Mouse (Mus musculus) intestine, postnatal 0 days (tissue): ENCODE data around the gene Ssx2ip. TPM values are rescaled to one million over a fixed set of nuclear protein-coding genes. Genes with fewer than 3 reads are reported as not detected.

Experiments
- ATAC-seq: fragments of 200-750 bp; cut with Nextera tagmentation; 2 replicates; pipeline ENCODE4 v1.8.0; 2017; ENCODE audit warnings: mild to moderate bottlenecking, moderate TSS enrichment, moderate library complexity
- H3K27ac ChIP-seq: fragments of 300-500 bp; sonication (generic); 2 replicates; pipeline ENCODE4 v1.5.1; 2014; ENCODE audit warnings: mild to moderate bottlenecking, low read depth, low read length, moderate library complexity
- H3K27me3 ChIP-seq: fragments of 300-500 bp; sonication (generic); replicated peaks from 2 replicates; pipeline ENCODE4 v1.6.1; 2014; ENCODE audit warnings: low read length, mixed read lengths; ENCODE audit not compliant: control insufficient read depth, insufficient read depth
- H3K36me3 ChIP-seq: fragments of 300-500 bp; sonication (generic); 2 replicates; pipeline ENCODE4 v1.6.1; 2014; ENCODE audit warnings: mild to moderate bottlenecking, moderate library complexity; ENCODE audit not compliant: control insufficient read depth, insufficient read depth
- H3K4me1 ChIP-seq: fragments of 300-500 bp; sonication (generic); replicated peaks from 2 replicates; pipeline ENCODE4 v1.6.1; 2014; ENCODE audit warnings: antibody characterized with exemption, low read length, mixed read lengths; ENCODE audit not compliant: control insufficient read depth, insufficient read depth
- H3K4me2 ChIP-seq: fragments of 300-500 bp; sonication (generic); replicated peaks from 2 replicates; pipeline ENCODE4 v1.6.1; 2014; ENCODE audit warnings: low read depth, mild to moderate bottlenecking, moderate library complexity
- H3K4me3 ChIP-seq: fragments of 300-500 bp; sonication (generic); 2 replicates; pipeline ENCODE4 v1.5.1; 2014; ENCODE audit warnings: low read depth, low read length
- H3K9ac ChIP-seq: fragments of 300-500 bp; sonication (generic); 2 replicates; pipeline ENCODE4 v1.6.1; 2014; ENCODE audit warnings: mild to moderate bottlenecking, low read depth, low read length
- H3K9me3 ChIP-seq: fragments of 300-500 bp; sonication (generic); 2 replicates; pipeline ENCODE4 v1.6.1; 2016; ENCODE audit warnings: mixed run types; ENCODE audit not compliant: control insufficient read depth
- CTCF ChIP-seq: sonication (generic); IDR thresholded peaks from 2 replicates; pipeline ENCODE4 v1.5.1; 2016; ENCODE audit warnings: low read depth, mild to moderate bottlenecking, control low read depth, antibody characterized with exemption, moderate library complexity
- WGBS: fragments of 180-500 bp; shearing (Covaris S2); extraction: QIAGEN DNeasy Blood & Tissue Kit; methylation state at CpG from one replicate; pipeline ENCODE4 v1.1.7; 2014; 5-methylcytosine and 5-hydroxymethylcytosine counted together
- microRNA-seq: library from miRNA; unstranded; fragments of <30 nt; microRNA quantifications from one replicate; pipeline ENCODE4, GENCODE M21; 2016
- polyA plus RNA-seq: library from polyadenylated mRNA; unstranded; fragments of >200 nt; fragmentation: Nextera tagmentation; extraction: Ambion mirVana; gene quantifications from 2 replicates; pipeline ENCODE4 v1.2.1, GENCODE M21; 2015

The Ssx2ip gene
- polyA plus RNA-seq, 1 experiment from 2014 or later, result 31.1 TPM

DNA sequence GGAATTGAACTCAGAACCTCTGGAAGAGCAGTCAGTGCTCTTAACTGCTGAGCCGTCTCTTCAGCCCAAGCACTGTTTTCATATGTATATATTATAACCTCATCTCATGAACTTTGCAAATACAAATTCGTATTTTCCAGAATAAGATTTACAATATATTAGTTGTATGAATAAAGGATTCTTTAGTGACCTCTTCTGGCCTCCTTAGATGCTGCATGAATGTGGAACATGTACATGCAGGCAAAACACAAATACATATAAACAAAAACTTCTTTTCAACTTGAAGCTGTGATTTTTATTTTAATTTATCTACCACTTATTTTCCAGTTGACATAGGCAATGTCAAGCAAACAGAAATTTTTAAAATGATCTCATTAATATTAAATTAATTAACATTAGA lies 77.6 kb downstream of the Ssx2ip start:
- TF ChIP-seq CTCF, result peak; percentile 44
- H3K9ac ChIP-seq, result no peak overlapping the region
- no peaks in the 10 kb centered on the region for H3K9me3 ChIP-seq
- 62% methylated on average over 2 of the region's 2 CpGs for WGBS
- ATAC-seq, result no peak
- no peak overlapping the region for H3K4me2 ChIP-seq
- H3K27ac ChIP-seq, result no peak overlapping the region
- no peaks in the 10 kb centered on the region for H3K27me3 ChIP-seq
- no peaks in the 10 kb centered on the region for H3K4me1 ChIP-seq
- no peaks in the 10 kb centered on the region for H3K36me3 ChIP-seq
- H3K4me3 ChIP-seq, result no peak overlapping the region

DNA sequence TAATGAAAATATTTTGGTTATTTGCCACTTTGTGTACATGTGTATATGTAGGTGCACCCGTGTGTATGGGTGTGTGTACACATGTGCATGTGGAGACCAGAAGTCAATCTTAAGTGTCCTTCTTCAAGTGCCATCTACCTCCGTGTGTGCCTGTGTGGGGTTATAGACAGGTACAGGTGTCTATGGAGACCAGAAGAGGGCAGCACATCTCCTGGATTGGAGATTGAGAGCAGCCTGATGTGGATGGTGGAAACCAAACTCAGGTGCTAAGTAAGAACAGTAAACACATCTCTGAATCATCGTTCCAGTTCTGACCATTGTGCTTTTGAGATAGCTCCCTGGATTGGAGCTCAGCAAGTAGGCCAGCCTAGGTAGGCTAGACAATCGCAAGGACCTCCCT lies 82.0 kb downstream of the Ssx2ip start:
- no peak for ATAC-seq
- no peak overlapping the region for H3K27ac ChIP-seq
- 86% methylated on average over 4 of the region's 4 CpGs for WGBS

More for the DNA sequence above, 82.0 kb downstream of the Ssx2ip start:
- no peaks in the 10 kb centered on the region for H3K36me3 ChIP-seq
- no peaks in the 10 kb centered on the region for H3K9me3 ChIP-seq
- H3K4me3 ChIP-seq, result no peak overlapping the region
- peak; percentile 23; the same call in 1 of the 2 replicates for TF ChIP-seq CTCF
- no peak overlapping the region for H3K9ac ChIP-seq
- H3K4me2 ChIP-seq, result no peak overlapping the region
- no peaks in the 10 kb centered on the region for H3K27me3 ChIP-seq
- no peaks in the 10 kb centered on the region for H3K4me1 ChIP-seq

Small RNAs within 50 kb of the gene (microRNA-seq; reads per million reads assigned to microRNA genes)
- not detected for gene Gm22901

Other genes starting within 250 kb of the Ssx2ip start
- gene Lpar3, start 183.7 kb upstream of the Ssx2ip start, polyA plus RNA-seq, result 10.7 TPM in 2 replicates
- 8.1 and 8.3 TPM in 2 replicates for gene Ctbs, start 45.2 kb downstream of the Ssx2ip start, polyA plus RNA-seq
- 1.3 and 1.9 TPM in 2 replicates for gene Spata1, start 95.1 kb downstream of the Ssx2ip start, polyA plus RNA-seq
- 1,062 and 1,144 TPM in 2 replicates for gene Gng5, start 95.2 kb downstream of the Ssx2ip start, polyA plus RNA-seq
- 28.1 TPM in 2 replicates for gene Rpf1, start 116.8 kb downstream of the Ssx2ip start, polyA plus RNA-seq
- 0.10 TPM in 1 of 2 replicates, not detected in the other for gene Uox, start 165.8 kb downstream of the Ssx2ip start, polyA plus RNA-seq
- gene Dnase2b, start 211.0 kb downstream of the Ssx2ip start, polyA plus RNA-seq, result not detected in 2 replicates
- gene 4930503B20Rik, start 246.7 kb downstream of the Ssx2ip start, polyA plus RNA-seq, result not detected in 2 replicates